Mouse (Mus musculus): ENCODE measurements around the gene Cdh4. TPM values are rescaled to one million over a fixed set of nuclear protein-coding genes. Genes with fewer than 3 reads are reported as not detected.

Cdh4 gene
- total and polyA plus RNA-seq, 2 experiments from 2014 or later: 0.51 to 2.1 TPM

DNA sequence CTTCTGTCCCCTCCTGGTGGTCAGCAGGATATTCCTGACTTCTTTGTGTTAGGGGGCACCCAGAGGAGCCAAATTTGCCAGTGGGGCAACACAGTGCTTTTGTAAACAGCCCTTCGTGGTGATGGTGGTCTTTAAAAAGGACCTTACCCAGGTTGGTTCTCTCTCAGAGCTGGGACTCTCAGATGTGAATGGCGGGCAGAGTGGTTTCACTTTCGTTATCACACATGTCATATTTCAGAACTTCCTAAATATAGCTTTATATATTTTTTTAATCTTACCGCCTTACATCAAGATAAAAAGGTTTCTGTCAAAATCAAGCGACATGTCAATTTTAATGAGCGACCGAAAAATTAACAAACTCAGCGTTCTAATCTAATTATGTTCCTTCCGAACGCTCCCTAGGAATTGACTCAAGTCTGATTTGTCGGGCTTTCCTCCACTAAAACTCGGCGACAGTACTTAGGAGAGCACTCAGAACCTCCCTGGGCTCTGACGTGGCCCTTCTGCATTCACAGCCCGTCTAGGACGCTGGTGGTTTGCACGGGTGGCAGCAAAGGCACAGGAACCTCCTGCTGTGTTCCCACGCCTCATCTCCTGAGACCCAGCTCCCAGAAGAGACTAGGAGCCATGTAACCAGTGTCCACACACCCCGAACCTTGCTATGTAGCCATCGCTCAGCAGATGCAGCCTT, 206.5 kb downstream of the Cdh4 start:
- Histone ChIP-seq H3K4me1 (ENCODE audit: control insufficient read depth, insufficient read depth) (no peaks in the 10 kb centered on the region), H3K36me3 (replicated peaks; ENCODE audit: control insufficient read depth, insufficient read depth, low read length) (no peaks in the 10 kb centered on the region), H3K9me3 (replicated peaks; ENCODE audit: control insufficient read depth, low read length) (0 out of 2 replicates have a peak, but pooled peaks cover 4% of the 10 kb centered on the region), H3K9ac (replicated peaks; ENCODE audit: low read depth, low read length) (no peak overlapping the region), H3K4me3 (ENCODE audit: low read depth, low read length) (no peak overlapping the region), H3K27ac (ENCODE audit: low read depth) (no peak overlapping the region), H3K4me2 (ENCODE audit: low read depth, low read length) (peak overlapping the region; percentile 18; the same call in 1 of the 2 replicates), H3K27me3 (ENCODE audit: control insufficient read depth, insufficient read depth, low read length) (no peaks in the 10 kb centered on the region)
- WGBS: 77% methylated on average over 20 of the region's 20 CpGs
- ATAC-seq (ENCODE audit: insufficient read depth, low read depth) (no peak), DNase-seq (ENCODE audit: low spot score) (no peak)
- TF ChIP-seq CTCF (IDR thresholded peaks at IDR 0.05; ENCODE audit: low read depth): no peak
- no peak for TF ChIP-seq EP300 (IDR thresholded peaks at IDR 0.05; ENCODE audit: low read depth)

GRCm38 (mm10) chr2:179649370-179649769, 207.1 kb downstream of the Cdh4 start:
- no peak for DNase-seq (ENCODE audit: low spot score)
- no peaks in the 10 kb centered on the region for H3K36me3 ChIP-seq (replicated peaks; ENCODE audit: control insufficient read depth, insufficient read depth, low read length)
- H3K4me1 ChIP-seq (ENCODE audit: control insufficient read depth, insufficient read depth): no peaks in the 10 kb centered on the region
- H3K9ac ChIP-seq (replicated peaks; ENCODE audit: low read depth, low read length): no peak overlapping the region
- H3K4me2 ChIP-seq (ENCODE audit: low read depth, low read length): no peak overlapping the region
- no peak overlapping the region for H3K4me3 ChIP-seq (ENCODE audit: low read depth, low read length)
- no peak overlapping the region for H3K27ac ChIP-seq (ENCODE audit: low read depth)
- H3K9me3 ChIP-seq (replicated peaks; ENCODE audit: control insufficient read depth, low read length): no peaks in the 10 kb centered on the region
- no peak for ATAC-seq (ENCODE audit: insufficient read depth, low read depth)
- WGBS: 50% methylated on average over 4 of the region's 4 CpGs
- H3K27me3 ChIP-seq (ENCODE audit: control insufficient read depth, insufficient read depth, low read length): no peaks in the 10 kb centered on the region
- no peak for TF ChIP-seq EP300 (IDR thresholded peaks at IDR 0.05; ENCODE audit: low read depth)
- no peak for TF ChIP-seq CTCF (IDR thresholded peaks at IDR 0.05; ENCODE audit: low read depth)

DNA sequence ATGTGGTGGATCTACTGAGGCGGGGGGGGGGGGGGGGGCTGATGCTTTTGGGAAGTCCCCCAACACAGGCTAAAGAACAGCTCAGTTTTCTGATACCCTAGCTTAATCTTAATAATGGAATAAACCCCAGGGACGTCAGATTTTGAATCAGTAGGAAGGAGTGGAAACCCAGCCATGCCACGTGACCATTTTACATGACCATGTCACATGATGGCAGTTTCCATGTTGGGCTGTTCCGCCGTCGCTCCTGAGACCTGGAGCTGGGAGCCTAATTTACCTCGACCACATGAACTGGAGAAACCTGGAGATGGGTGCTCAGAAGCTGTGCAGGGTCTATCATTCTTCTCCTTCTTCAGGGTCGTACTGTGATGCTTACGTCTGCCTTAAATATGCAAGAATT, 207.9 kb downstream of the Cdh4 start:
- H3K9me3 ChIP-seq (replicated peaks; ENCODE audit: control insufficient read depth, low read length): no peaks in the 10 kb centered on the region
- H3K4me2 ChIP-seq (ENCODE audit: low read depth, low read length): no peak overlapping the region
- no peak for TF ChIP-seq CTCF (IDR thresholded peaks at IDR 0.05; ENCODE audit: low read depth)
- no peak for TF ChIP-seq EP300 (IDR thresholded peaks at IDR 0.05; ENCODE audit: low read depth)
- H3K9ac ChIP-seq (replicated peaks; ENCODE audit: low read depth, low read length): no peak overlapping the region
- H3K4me1 ChIP-seq (ENCODE audit: control insufficient read depth, insufficient read depth): no peaks in the 10 kb centered on the region
- H3K27ac ChIP-seq (ENCODE audit: low read depth): no peak overlapping the region
- H3K4me3 ChIP-seq (ENCODE audit: low read depth, low read length): no peak overlapping the region
- no peaks in the 10 kb centered on the region for H3K27me3 ChIP-seq (ENCODE audit: control insufficient read depth, insufficient read depth, low read length)
- ATAC-seq (ENCODE audit: insufficient read depth, low read depth) (no peak), DNase-seq (ENCODE audit: low spot score) (no peak)
- WGBS: 81% methylated on average over 9 of the region's 9 CpGs
- no peaks in the 10 kb centered on the region for H3K36me3 ChIP-seq (replicated peaks; ENCODE audit: control insufficient read depth, insufficient read depth, low read length)

DNA sequence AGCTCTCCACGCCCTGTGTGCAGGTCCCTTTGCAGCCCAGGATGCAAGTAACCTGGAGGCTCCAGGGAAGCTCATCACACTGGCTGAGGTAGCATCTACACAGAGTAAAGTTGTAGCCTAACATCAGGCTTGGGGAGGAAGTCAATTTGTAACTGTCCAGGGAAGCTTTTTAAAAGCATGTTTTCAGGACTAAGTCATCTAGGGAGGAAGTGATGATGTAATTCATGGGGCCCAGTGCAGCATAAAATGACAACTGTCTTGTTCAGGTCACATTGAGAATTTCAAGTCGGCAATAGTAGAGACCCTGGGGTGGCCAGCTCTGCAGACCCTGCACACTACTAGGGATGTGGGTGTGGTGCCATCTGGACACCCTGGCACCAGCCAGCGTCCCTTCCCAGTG, 213.3 kb downstream of the Cdh4 start:
- 49% methylated on average over 3 of the region's 3 CpGs for WGBS
- TF ChIP-seq EP300 (IDR thresholded peaks at IDR 0.05; ENCODE audit: low read depth) (no peak), CTCF (IDR thresholded peaks at IDR 0.05; ENCODE audit: low read depth) (no peak)
- Histone ChIP-seq H3K9ac (replicated peaks; ENCODE audit: low read depth, low read length) (no peak overlapping the region), H3K27ac (ENCODE audit: low read depth) (no peak overlapping the region), H3K27me3 (ENCODE audit: control insufficient read depth, insufficient read depth, low read length) (no peaks in the 10 kb centered on the region), H3K9me3 (replicated peaks; ENCODE audit: control insufficient read depth, low read length) (no peaks in the 10 kb centered on the region), H3K4me3 (ENCODE audit: low read depth, low read length) (no peak overlapping the region), H3K4me2 (ENCODE audit: low read depth, low read length) (no peak overlapping the region), H3K36me3 (replicated peaks; ENCODE audit: control insufficient read depth, insufficient read depth, low read length) (no peaks in the 10 kb centered on the region), H3K4me1 (ENCODE audit: control insufficient read depth, insufficient read depth) (no peaks in the 10 kb centered on the region)
- DNase-seq (ENCODE audit: low spot score) (no peak), ATAC-seq (ENCODE audit: insufficient read depth, low read depth) (no peak)

DNA sequence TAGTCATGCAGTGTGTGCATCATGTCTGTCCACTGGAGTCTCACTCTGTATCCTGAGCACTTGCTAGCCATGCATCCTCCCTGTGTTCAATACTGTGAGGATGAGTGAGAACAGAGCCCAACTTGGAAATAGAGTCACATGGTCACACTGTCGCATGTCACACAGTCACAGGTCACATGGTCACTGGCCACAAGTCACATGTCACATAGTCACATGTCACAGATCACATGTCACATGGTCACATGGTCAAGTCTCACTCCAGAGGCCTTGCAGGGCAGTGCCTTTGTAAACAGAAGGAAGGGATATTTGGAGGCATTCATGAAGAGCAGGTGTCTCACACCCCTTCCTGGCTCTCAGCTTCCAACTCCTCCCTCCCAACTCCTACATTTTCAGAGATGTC, 217.0 kb downstream of the Cdh4 start:
- 85% methylated on average over 1 of the region's 1 CpGs for WGBS
- ATAC-seq (ENCODE audit: insufficient read depth, low read depth) (no peak), DNase-seq (ENCODE audit: low spot score) (no peak)
- TF ChIP-seq EP300 (IDR thresholded peaks at IDR 0.05; ENCODE audit: low read depth): no peak
- no peak for TF ChIP-seq CTCF (IDR thresholded peaks at IDR 0.05; ENCODE audit: low read depth)
- no peaks in the 10 kb centered on the region for H3K36me3 ChIP-seq (replicated peaks; ENCODE audit: control insufficient read depth, insufficient read depth, low read length)
- H3K27ac ChIP-seq (ENCODE audit: low read depth): no peak overlapping the region
- H3K27me3 ChIP-seq (ENCODE audit: control insufficient read depth, insufficient read depth, low read length): peaks cover 11% of the 10 kb centered on the region; the same call in 1 of the 2 replicates
- H3K4me3 ChIP-seq (ENCODE audit: low read depth, low read length): no peak overlapping the region
- H3K9ac ChIP-seq (replicated peaks; ENCODE audit: low read depth, low read length): no peak overlapping the region
- H3K9me3 ChIP-seq (replicated peaks; ENCODE audit: control insufficient read depth, low read length): no peaks in the 10 kb centered on the region
- no peak overlapping the region for H3K4me2 ChIP-seq (ENCODE audit: low read depth, low read length)
- H3K4me1 ChIP-seq (ENCODE audit: control insufficient read depth, insufficient read depth): peaks cover 5% of the 10 kb centered on the region; the same call in 1 of the 2 replicates

Measured in heart, postnatal 0 days (tissue).